Mouse (Mus musculus) small intestine, adult 2 months (tissue): ENCODE results near the gene Jph4.
A peak's percentile ranks its signal among the peaks of the same experiment; 100 is the strongest.

ENCODE experiments used
- CTCF ChIP-seq: fragments of 200-500 bp; IDR thresholded peaks from 2 replicates; pipeline ENCODE4 v1.5.1; 2012; ENCODE audit warnings: low read depth, mild to moderate bottlenecking, control low read depth, inconsistent platforms, low read length, moderate library complexity, mixed read lengths; ENCODE audit not compliant: insufficient replicate concordance, insufficient read length; ENCODE audit errors: extremely low read depth
- POLR2A ChIP-seq: fragments of 200-500 bp; IDR thresholded peaks from 2 replicates; pipeline ENCODE4 v1.6.1; 2012; ENCODE audit warnings: low read depth, mild to moderate bottlenecking, control low read depth, inconsistent platforms, low read length, moderate library complexity

- peak; percentile 70; the same call in 1 of the 2 replicates for TF ChIP-seq CTCF
- no peak for TF ChIP-seq POLR2A
Observed at GRCm38 (mm10) chr14:55148363-55148915, 31.7 kb upstream of the Jph4 start.
